Mouse (Mus musculus): ENCODE measurements at regions not wholly inside any gene's neighbourhood (a gene's known extent, or its start where the extent isn't known, plus 50 kb on each side); places are given as distances from the start of the nearest gene placed in this dataset.

GRCm38 (mm10) chr17:91430351-91430750, 337.5 kb upstream of the Nrxn1 start:
- TF ChIP-seq POLR2A (IDR thresholded peaks at IDR 0.05; ENCODE audit: insufficient read depth, low read length), result no peak
- no peak for TF ChIP-seq CTCF (IDR thresholded peaks at IDR 0.05; ENCODE audit: low read depth, low read length)
- no peak for TF ChIP-seq EP300 (IDR thresholded peaks at IDR 0.05; ENCODE audit: insufficient read depth, low read depth, low read length)
